Mouse (Mus musculus): ENCODE measurements at regions not wholly inside any gene's neighbourhood (a gene's known extent, or its start where the extent isn't known, plus 50 kb on each side); places are given as distances from the start of the nearest gene placed in this dataset.

DNA sequence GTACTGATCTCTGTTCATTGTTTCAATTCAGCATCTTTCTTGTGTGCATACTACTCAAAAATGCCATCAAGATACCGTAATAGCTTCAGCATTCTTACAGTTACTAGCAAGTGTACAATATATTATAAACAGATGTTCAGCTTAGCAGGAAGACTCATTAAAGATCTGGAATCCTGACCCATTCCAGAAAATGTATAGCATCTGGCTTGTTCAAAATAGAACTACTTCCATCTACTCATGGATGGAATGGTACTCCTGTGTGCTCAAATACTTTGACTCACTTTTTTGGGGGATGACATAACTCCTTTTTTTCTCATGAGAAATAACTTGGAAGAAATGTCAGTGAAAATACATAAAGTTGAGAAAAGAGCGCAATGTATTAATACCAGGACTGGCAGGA, 291.2 kb upstream of the Manea start:
- DNase-seq, result no peak
- intact Hi-C loops (cut with DNase I), result no loop called here

DNA sequence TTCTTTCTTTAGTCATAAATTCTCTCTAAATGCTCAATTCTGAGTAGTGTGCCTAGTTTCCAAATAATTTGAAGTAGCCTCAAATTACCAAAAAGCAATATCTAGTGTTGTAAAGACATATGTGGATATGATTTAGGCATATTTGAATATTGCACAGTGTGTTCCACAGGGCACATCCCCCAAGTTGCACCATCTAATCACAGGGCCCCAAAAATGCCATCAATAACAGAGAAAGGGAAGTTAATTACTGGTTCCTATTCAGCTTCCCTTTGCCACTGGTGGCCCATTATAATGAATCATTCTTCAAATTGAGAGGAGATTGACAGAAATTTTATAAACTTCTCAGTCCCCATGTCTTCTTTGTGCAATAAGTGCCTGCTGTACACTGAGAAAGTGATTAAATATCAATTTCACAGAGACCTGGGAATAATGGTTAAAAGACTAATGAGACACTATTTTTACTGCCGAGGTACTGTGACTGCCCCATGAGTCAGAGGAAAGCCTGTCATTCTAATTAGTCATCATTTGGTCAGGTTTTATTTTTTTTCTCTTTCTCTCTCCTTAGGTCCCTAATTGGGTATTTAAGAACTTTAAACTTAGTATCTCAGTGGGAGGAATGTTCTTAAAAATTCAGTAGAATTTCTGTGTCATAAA, 284.0 kb upstream of the Manea start:
- intact Hi-C loops (cut with DNase I), result no loop called here
- no peak for DNase-seq

DNA sequence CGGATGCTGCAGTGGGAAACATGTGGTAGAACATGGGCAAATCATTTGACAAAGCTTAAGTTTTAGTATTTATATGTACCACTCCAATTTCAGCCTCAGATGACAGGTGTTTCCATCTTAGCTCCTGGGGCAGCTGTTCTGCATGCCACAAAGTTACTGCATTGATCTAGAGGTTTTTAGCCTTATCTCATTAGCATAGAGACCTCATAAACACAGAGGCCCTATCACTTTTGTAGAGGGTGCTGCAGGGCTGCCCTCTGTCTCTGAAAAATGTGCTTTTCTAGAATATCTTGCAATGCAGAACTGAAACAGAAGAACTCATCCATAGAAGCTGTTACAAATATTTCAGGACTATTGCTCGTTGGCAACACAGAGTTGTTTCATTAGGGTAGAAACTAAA, 283.0 kb upstream of the Manea start:
- intact Hi-C loops (cut with DNase I), result no loop called here
- no peak for DNase-seq

DNA sequence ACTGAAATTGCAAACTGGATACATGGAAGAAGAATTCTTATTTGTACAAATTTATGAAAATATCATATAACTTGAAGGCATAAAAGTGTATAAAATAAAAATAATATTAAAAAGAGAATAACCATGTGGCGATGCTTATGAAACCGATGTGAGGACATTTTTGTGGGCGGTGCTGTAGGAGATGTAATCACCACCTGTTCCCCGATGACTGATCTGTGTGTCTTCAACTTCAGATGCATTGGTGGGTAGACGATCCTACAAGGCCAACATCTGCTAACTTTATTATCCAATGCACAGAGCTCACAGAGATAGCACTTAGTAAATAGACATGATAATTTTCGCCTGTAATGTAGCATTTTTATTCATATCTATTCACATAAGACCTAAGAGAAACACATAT, 281.1 kb upstream of the Manea start:
- intact Hi-C loops (cut with DNase I), result no loop called here
- no peak for DNase-seq

DNA sequence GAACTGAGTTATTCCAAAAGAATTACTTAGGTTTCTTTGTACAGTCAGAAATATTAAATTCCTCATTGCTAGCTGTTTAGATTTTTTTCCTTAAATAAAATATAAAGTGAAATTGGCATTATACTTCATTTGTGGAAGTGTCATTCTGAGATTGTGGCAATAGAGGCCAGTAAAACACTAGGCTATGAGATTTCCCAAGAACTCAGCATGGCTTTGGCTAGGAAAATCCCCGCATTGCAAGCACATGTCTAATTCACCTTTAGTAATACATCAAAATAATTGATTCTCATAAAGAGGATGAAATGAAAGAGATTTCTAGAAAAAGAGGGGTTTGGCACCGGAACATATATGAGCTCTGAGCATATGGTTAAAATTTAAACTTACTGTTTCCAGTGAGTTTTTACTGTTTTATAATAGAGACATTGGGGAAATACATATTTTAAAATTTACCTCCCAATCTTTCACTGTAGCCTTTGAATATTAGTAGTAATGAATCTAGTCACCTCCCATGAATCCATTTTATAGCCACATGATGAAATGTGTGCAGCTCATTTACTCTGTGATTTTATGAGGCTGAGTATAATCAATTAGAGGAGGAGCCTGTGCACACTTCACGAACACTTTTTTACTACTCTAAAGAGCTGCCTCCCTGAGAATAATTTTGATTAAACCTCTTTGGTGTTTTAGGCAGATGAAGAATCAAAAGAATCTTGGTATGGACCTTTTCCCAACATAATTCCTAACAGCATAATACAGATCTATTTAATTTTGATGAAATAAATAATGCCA, 242.6 kb upstream of the Manea start:
- no peak for DNase-seq
- intact Hi-C loops (cut with DNase I), result no loop called here

DNA sequence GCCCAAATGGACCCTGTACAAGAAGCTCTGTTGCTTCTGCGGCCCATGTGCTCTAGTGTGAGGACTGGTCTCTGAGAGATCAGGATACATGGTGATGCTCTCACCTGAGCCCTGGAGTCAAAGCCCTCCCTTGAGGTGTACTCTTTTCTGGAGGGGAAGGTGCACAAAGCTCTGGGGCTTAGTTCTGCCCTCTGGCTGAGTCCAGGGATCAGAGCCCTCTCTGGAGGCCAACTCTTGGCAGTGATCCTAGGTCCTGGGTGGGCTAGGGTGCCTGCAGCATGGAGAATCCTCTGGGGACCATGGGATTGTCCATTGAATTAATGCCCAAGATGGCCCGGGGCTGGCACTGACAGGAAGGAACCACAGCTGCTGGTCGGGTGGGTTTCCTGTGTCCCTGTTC, 209.0 kb upstream of the Manea start:
- intact Hi-C loops (cut with DNase I), result no loop called here
- DNase-seq, result no peak

DNA sequence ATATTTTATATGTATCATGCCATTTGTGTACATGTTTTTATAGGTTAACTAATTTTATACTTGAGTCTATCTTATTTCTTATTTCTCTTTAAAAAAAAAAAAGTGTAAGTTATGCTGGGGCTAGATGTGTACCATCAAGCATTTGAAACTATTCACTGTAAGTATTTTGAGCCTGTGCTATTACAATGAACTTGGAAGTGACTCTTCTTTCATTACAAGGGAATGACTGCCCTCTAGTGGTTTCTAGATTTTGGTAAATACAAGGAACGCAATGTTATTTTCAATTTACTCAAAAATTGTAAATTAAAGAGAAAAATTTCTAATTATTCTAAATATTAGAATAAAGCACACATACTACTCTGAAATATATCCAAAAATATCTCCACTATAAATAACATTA, 197.1 kb upstream of the Manea start:
- intact Hi-C loops (cut with DNase I), result loop anchor here (5.0 kb wide), 1 partner anchor 297 kb away; no protein-coding TSS in a partner anchor
- DNase-seq, result no peak

DNA sequence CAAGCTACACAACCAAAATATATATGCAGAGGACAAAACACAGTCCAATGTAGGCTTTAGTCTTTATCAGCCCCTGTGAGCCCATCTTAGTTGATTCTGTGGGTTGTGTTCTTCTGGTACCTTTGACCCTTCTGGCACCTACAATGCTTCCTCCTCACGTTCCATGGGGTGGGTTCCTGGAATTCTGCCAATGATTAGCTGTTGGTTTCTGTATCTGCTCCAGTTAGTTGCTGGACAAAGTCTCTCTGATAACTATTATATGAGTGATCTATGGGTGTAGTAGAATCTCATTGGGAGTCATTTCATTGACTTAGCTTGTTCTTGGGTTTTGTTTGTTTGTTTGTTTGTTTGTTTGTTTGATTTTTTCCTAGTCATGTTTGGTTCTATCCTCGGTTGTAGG, 195.8 kb upstream of the Manea start:
- DNase-seq, result no peak
- intact Hi-C loops (cut with DNase I), result loop anchor here (5.0 kb wide), 1 partner anchor 295 kb away; no protein-coding TSS in a partner anchor

DNA sequence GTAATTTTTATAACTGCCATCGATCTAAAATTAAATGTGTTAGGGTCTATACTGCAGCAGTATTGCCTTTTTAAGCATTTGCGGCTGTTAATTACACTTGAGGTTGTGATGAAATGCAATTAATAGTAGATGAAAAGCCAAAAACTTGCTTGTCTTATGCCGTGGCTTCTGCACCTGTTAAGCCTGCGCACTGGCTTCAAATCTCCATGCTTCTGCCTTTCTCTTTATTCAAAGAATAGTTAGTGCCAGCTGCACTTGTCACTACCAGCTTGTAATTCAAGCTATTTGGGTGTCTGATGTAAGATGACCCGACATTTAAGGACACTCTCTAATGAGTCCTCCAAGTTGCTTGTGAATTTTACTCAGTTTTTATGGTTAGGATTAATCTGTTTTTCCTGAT, 161.3 kb upstream of the Manea start:
- intact Hi-C loops (cut with DNase I), result no loop called here
- no peak for DNase-seq

DNA sequence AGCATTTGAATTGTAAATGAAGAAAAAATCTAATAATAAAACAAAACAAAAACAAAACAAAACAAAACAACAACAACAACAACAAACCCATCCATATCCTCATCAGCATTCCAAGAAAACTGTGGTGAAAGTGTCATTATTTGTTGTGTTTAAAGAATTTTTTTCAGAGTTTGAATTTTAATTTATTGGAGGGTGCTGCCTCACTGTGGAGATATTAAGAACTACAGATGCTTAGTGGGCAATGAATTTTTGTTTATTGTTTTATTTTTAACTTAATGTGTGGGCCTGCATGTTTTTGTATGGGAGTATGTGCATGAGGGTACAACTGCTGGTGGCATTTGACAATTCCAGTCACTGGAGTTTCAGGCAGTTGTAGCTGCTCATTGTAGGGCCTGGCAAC, 147.6 kb upstream of the Manea start:
- intact Hi-C loops (cut with DNase I), result no loop called here
- no peak for DNase-seq

DNA sequence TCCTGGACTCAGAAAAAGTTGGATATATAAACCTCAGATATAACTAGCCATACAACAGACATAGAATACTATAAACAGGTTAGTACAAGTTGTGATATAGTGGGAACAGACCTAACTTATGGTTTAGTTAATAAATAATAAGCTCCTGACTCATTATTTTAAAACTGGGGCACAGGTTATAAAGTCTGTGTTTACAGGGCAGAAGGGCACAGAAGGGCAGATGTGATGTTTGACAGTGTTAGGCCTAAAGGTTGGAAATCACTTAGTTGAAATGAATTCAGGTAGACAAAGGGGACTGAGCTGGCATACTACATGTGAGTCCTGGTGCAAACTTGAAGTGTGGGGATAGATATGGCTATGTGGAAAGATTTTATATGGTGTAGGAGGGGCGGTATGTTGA, 128.2 kb upstream of the Manea start:
- intact Hi-C loops (cut with DNase I), result no loop called here
- no peak for DNase-seq

DNA sequence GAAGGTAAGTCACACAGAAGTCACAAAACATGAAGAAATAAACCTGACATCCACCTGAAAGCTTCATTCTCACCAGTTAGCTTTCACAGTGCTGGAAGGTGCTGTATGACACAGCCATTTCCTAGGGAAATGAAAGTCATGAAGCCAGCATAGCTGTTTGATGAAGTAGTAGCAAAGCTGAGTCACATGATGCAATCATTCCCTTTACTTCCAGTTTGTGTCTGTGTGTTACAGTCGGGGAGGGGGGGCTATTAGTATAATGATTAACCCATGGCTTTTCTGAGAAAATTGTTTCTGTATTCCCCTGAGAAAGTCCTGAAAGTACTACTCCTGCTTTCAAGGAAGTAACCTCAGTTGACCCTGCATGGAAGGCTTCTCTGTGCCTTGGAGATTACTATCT, 94.8 kb upstream of the Manea start:
- intact Hi-C loops (cut with DNase I), result no loop called here

DNA sequence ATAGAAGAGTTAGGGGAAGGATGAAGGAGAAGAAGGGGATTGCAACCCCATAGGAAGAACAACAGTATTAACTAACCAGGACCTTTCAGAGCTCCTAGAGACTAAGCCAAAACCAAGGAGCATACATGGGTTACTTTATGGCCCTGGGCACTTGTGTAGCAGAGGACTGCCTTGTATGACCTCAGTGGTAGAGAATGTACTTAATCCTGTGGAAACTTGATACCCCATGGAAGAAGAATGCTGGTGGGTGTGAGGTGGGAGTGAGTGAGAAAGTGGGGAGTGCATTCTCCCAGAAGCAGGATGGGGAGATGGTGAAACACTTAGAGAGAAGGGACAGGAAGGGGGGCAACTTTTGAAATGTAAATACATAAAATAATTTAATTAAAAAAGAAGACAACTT, 75.4 kb upstream of the Manea start:
- DNase-seq, result no peak
- intact Hi-C loops (cut with DNase I), result no loop called here

More for the DNA sequence above, 94.8 kb upstream of the Manea start:
- no peak for DNase-seq

DNA sequence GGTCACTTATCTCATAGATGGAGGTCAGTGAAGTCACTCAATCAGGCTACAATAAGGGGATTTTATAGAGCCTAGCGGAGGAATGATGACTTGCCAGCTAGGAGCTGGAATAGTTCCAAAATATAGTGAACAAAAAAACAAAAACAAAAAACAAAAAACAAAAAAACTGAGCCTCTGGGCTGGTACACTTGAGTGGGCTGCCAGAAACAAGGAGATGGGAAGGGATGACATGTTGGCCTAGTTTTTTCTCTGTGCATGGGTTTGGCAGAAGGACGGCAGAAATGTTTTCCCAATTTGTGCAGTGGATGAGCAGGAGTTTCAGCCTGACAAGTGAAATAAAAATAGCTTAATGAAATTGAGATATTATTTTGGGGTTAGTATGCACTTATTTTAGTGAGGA, 57.6 kb upstream of the Manea start:
- no peak for DNase-seq
- intact Hi-C loops (cut with DNase I), result no loop called here

DNA sequence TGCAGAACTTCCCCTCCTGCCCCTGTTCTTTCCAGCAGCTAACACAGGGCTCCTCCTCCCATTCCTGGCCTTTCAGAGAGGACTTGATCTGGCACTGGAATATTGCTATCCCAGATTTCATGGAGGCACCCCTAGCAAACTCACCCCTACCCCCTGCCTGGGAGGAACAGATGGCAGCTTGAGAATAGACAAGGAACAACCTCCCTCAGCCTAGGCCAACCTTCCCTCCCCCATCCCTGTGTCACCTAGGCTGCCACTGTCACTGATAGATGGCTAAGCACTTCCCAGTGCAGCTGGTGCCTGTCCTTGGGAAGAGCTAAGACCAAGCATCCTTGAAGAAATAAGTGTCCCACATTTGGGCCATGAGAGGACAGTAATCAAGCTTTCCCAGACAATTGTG, 55.5 kb upstream of the Manea start:
- no peak for DNase-seq
- intact Hi-C loops (cut with DNase I), result no loop called here

Measured in gastrocnemius, postnatal 36 days (tissue).